Mouse (Mus musculus) liver, adult 2 months (tissue): Measurements from ENCODE around the gene C1ql4.

Experiments
- CTCF ChIP-seq: fragments of 200-500 bp; IDR thresholded peaks from 2 replicates; pipeline ENCODE4 v1.5.1; 2011; ENCODE audit warnings: low read depth, low read length, control low read depth
- POLR2A ChIP-seq: fragments of 200-500 bp; IDR thresholded peaks from 2 replicates; pipeline ENCODE4 v1.6.1; 2011; ENCODE audit warnings: low read length, control low read depth; ENCODE audit not compliant: insufficient read depth; ENCODE audit errors: extremely low read depth

- no peak for TF ChIP-seq POLR2A
- peak; percentile 90 for TF ChIP-seq CTCF
These were observed 4.4 kb downstream of the C1ql4 start for GRCm38 (mm10) chr15:99083258-99083657.
